Mouse (Mus musculus): ENCODE measurements around the gene Stk11. TPM values are rescaled to one million over a fixed set of nuclear protein-coding genes. Genes with fewer than 3 reads are reported as not detected.

The Stk11 gene
- polyA plus RNA-seq, 1 experiment from 2014 or later: 18.3 TPM

GRCm38 (mm10) chr10:80145896-80146295 lies 30.3 kb downstream of the Stk11 start:
- WGBS (ENCODE audit: insufficient replicate concordance): 61% methylated on average over 6 of the region's 6 CpGs
- H3K9ac ChIP-seq: peak overlapping the region; percentile 90
- H3K36me3 ChIP-seq: peaks cover 49% of the 10 kb centered on the region
- peak overlapping the region; percentile 16 for H3K4me3 ChIP-seq (replicated peaks)
- DNase-seq (no peak), ATAC-seq (ENCODE audit: low read depth) (no peak)
- peaks cover 83% of the 10 kb centered on the region for H3K4me1 ChIP-seq (replicated peaks)
- peak overlapping the region; percentile 99 for H3K4me2 ChIP-seq
- H3K9me3 ChIP-seq (replicated peaks): no peaks in the 10 kb centered on the region
- peak overlapping the region; percentile 98 for H3K27ac ChIP-seq
- H3K27me3 ChIP-seq: no peaks in the 10 kb centered on the region

GRCm38 (mm10) chr10:80146568-80147011 lies 31.0 kb downstream of the Stk11 start:
- DNase-seq (no peak), ATAC-seq (ENCODE audit: low read depth) (no peak)
- Histone ChIP-seq H3K27me3 (no peaks in the 10 kb centered on the region), H3K9me3 (replicated peaks) (no peaks in the 10 kb centered on the region), H3K4me1 (replicated peaks) (peaks cover 85% of the 10 kb centered on the region), H3K27ac (peak overlapping the region; percentile 98), H3K9ac (peak overlapping the region; percentile 90), H3K4me3 (replicated peaks) (peak overlapping the region; percentile 91; the same call in 1 of the 2 replicates), H3K4me2 (peak overlapping the region; percentile 99), H3K36me3 (peaks cover 56% of the 10 kb centered on the region)
- 62% methylated on average over 4 of the region's 4 CpGs for WGBS (ENCODE audit: insufficient replicate concordance)

GRCm38 (mm10) chr10:80147146-80147718 lies 31.6 kb downstream of the Stk11 start:
- Histone ChIP-seq H3K4me2 (peak overlapping the region; percentile 99), H3K4me3 (replicated peaks) (peak overlapping the region; percentile 91), H3K36me3 (peaks cover 62% of the 10 kb centered on the region), H3K27ac (peak overlapping the region; percentile 98), H3K4me1 (replicated peaks) (peaks cover 88% of the 10 kb centered on the region), H3K27me3 (no peaks in the 10 kb centered on the region), H3K9me3 (replicated peaks) (no peaks in the 10 kb centered on the region), H3K9ac (peak overlapping the region; percentile 90)
- ATAC-seq (ENCODE audit: low read depth) (no peak), DNase-seq (peak; percentile 53)
- WGBS (ENCODE audit: insufficient replicate concordance): 25% methylated on average over 5 of the region's 5 CpGs

- Histone ChIP-seq H3K4me1 (replicated peaks) (peaks cover 88% of the 10 kb centered on the region), H3K4me2 (peak within 1 kb of the TSS; percentile 99), H3K36me3 (peaks cover 70% of the 10 kb centered on the region), H3K9me3 (replicated peaks) (no peaks in the 10 kb centered on the region), H3K9ac (peak within 1 kb of the TSS; percentile 90), H3K27me3 (no peaks in the 10 kb centered on the region), H3K4me3 (replicated peaks) (peak within 1 kb of the TSS; percentile 91), H3K27ac (peak within 1 kb of the TSS; percentile 98)
- peak; percentile 70 for DNase-seq
- under 1% methylated on average over 36 of the region's 42 CpGs for WGBS (ENCODE audit: insufficient replicate concordance)
- ATAC-seq (ENCODE audit: low read depth): peak; percentile 33
Measured at GRCm38 (mm10) chr10:80147719-80148601, 32.4 kb downstream of the Stk11 start, which contains the start of gene Midn. Midn (plus strand) TSS chr10:80148272.

- H3K36me3 ChIP-seq: peaks cover 71% of the 10 kb centered on the region
- H3K9me3 ChIP-seq (replicated peaks): no peaks in the 10 kb centered on the region
- DNase-seq (peak; percentile 89), ATAC-seq (ENCODE audit: low read depth) (peak; percentile 56)
- peaks cover 88% of the 10 kb centered on the region for H3K4me1 ChIP-seq (replicated peaks)
- H3K27ac ChIP-seq: peak overlapping the region; percentile 98
- H3K9ac ChIP-seq: peak overlapping the region; percentile 90
- WGBS (ENCODE audit: insufficient replicate concordance): under 1% methylated on average over 57 of the region's 57 CpGs
- no peaks in the 10 kb centered on the region for H3K27me3 ChIP-seq
- peak overlapping the region; percentile 91 for H3K4me3 ChIP-seq (replicated peaks)
- peak overlapping the region; percentile 99 for H3K4me2 ChIP-seq
Measured at GRCm38 (mm10) chr10:80148610-80149290, 33.1 kb downstream of the Stk11 start.

GRCm38 (mm10) chr10:80149291-80150225 lies 34.0 kb downstream of the Stk11 start:
- peaks cover 71% of the 10 kb centered on the region for H3K36me3 ChIP-seq
- H3K27ac ChIP-seq: peak overlapping the region; percentile 98
- H3K27me3 ChIP-seq: no peaks in the 10 kb centered on the region
- H3K4me3 ChIP-seq (replicated peaks): peak overlapping the region; percentile 91
- peak; percentile 71 for ATAC-seq (ENCODE audit: low read depth)
- H3K9ac ChIP-seq: peak overlapping the region; percentile 91
- no peaks in the 10 kb centered on the region for H3K9me3 ChIP-seq (replicated peaks)
- WGBS (ENCODE audit: insufficient replicate concordance): under 1% methylated on average over 81 of the region's 88 CpGs
- H3K4me2 ChIP-seq: peak overlapping the region; percentile 99
- peaks cover 88% of the 10 kb centered on the region for H3K4me1 ChIP-seq (replicated peaks)
- DNase-seq: peak; percentile 95

- peak overlapping the region; percentile 99 for H3K4me2 ChIP-seq
- H3K4me1 ChIP-seq (replicated peaks): peaks cover 88% of the 10 kb centered on the region
- no peaks in the 10 kb centered on the region for H3K27me3 ChIP-seq
- H3K9ac ChIP-seq: peak overlapping the region; percentile 91
- under 1% methylated on average over 65 of the region's 71 CpGs for WGBS (ENCODE audit: insufficient replicate concordance)
- H3K9me3 ChIP-seq (replicated peaks): no peaks in the 10 kb centered on the region
- DNase-seq: no peak
- peak overlapping the region; percentile 98 for H3K27ac ChIP-seq
- H3K4me3 ChIP-seq (replicated peaks): peak overlapping the region; percentile 91
- H3K36me3 ChIP-seq: peaks cover 71% of the 10 kb centered on the region
- ATAC-seq (ENCODE audit: low read depth): no peak
Measured at GRCm38 (mm10) chr10:80150226-80151210, 34.9 kb downstream of the Stk11 start.

GRCm38 (mm10) chr10:80151211-80152034 lies 35.8 kb downstream of the Stk11 start:
- peak overlapping the region; percentile 91 for H3K9ac ChIP-seq
- peak overlapping the region; percentile 91 for H3K4me3 ChIP-seq (replicated peaks)
- H3K4me1 ChIP-seq (replicated peaks): peaks cover 88% of the 10 kb centered on the region
- DNase-seq: no peak
- H3K27me3 ChIP-seq: no peaks in the 10 kb centered on the region
- WGBS (ENCODE audit: insufficient replicate concordance): 7% methylated on average over 26 of the region's 26 CpGs
- no peaks in the 10 kb centered on the region for H3K9me3 ChIP-seq (replicated peaks)
- H3K4me2 ChIP-seq: peak overlapping the region; percentile 99
- H3K36me3 ChIP-seq: peaks cover 71% of the 10 kb centered on the region
- peak overlapping the region; percentile 98 for H3K27ac ChIP-seq
- no peak for ATAC-seq (ENCODE audit: low read depth)
